8 mouse cellular contexts compared by ENCODE assay signal in genomic region chr1:36919728-36920127, GRCm38 (mm10). TPM values are rescaled to one million over a fixed set of nuclear protein-coding genes. Genes with fewer than 3 reads are reported as not detected.
A peak's percentile ranks its signal among the peaks of the same experiment; 100 is the strongest.
DNase-seq lines count a peak whose midpoint lies in the region; ATAC-seq lines count a peak whose summit lies in the region.

No protein-coding gene starts in this region.

- intact Hi-C loops in heart, postnatal 14 days (cut with DNase I), result loop anchor here (2.0 to 5.0 kb wide), 2 partner anchors 19 to 97 kb away; no protein-coding TSS in a partner anchor
- intact Hi-C loops in left cerebral cortex, postnatal 36 days (cut with DNase I), result no loop called here

- ATAC-seq in granulocyte monocyte progenitor cell, adult 5-6 weeks (replicated peaks; ENCODE audit: poor library complexity, severe bottlenecking), result peak; percentile 42

- peak; percentile 50 to 64 for DNase-seq in heart, adult 18-20 months
- DNase-seq in heart, postnatal 14 days, result no peak
- peak; percentile 66 for DNase-seq in CD4-positive helper T cell, adult 2 months (ENCODE audit: low read depth, low spot score)
- peak; percentile 71 for DNase-seq in naive thymus-derived CD4-positive, alpha-beta T cell, adult 2 months (ENCODE audit: low read depth)
- no peak for DNase-seq in adrenal gland, postnatal 25 days
- no peak for DNase-seq in cerebellum, adult 8-10 months
- no peak for DNase-seq in left cerebral cortex, postnatal 36 days (ENCODE audit: low spot score in 2 of 2)

RNA-seq across cellular contexts. Expression of gene Tmem131, which starts 23.7 kb away (rescaled TPM):
- 10 to 100 TPM; 24.2 to 29.6 TPM for total RNA-seq in heart, adult 18-20 months (2021)
- total RNA-seq in heart, postnatal 14 days (2021), result 10 to 100 TPM; 40.1 to 42.7 TPM
- 30.8 and 35.4 TPM in 2 replicates for total RNA-seq in granulocyte monocyte progenitor cell, adult 5-6 weeks (2014; fragmentation: Nextera tagmentation)
- 12.9 and 13.4 TPM in 2 replicates for total RNA-seq in granulocyte monocyte progenitor cell, adult 5-6 weeks (2017)
- 48.1 and 50.8 TPM in 2 replicates for total RNA-seq in adrenal gland, postnatal 25 days (2021)
- 10 to 100 TPM; 49.7 to 65.2 TPM for total RNA-seq in left cerebral cortex, postnatal 36 days (2021)

Comparison
In these comparisons a context has a peak if more than half of its experiments do, and no peak if none do; other contexts are left out.
1. DNase-seq: peak in heart, adult 18-20 months (2 of 2), CD4-positive helper T cell, adult 2 months (single experiment) and naive thymus-derived CD4-positive, alpha-beta T cell, adult 2 months (single experiment); none in heart, postnatal 14 days (0 of 2), adrenal gland, postnatal 25 days (single experiment), cerebellum, adult 8-10 months (single experiment) and left cerebral cortex, postnatal 36 days (0 of 2).